Mouse (Mus musculus) hindbrain, embryonic 15.5 days (tissue): ENCODE measurements around the gene Lacc1. TPM values are rescaled to one million over a fixed set of nuclear protein-coding genes. Genes with fewer than 3 reads are reported as not detected.

Experiments
- ATAC-seq: fragments of 200-750 bp; cut with Nextera tagmentation; 2 replicates; pipeline ENCODE4 v1.8.0; 2017; ENCODE audit warnings: low read depth, moderate number of reproducible peaks, moderate TSS enrichment; ENCODE audit not compliant: low FRiP score
- H3K27ac ChIP-seq: fragments of 300-500 bp; sonication (generic); replicated peaks from 2 replicates; pipeline ENCODE4 v1.5.1; 2015; ENCODE audit warnings: mild to moderate bottlenecking, inconsistent platforms
- H3K27me3 ChIP-seq: fragments of 300-500 bp; sonication (generic); 2 replicates; pipeline ENCODE4 v1.6.1; 2015; ENCODE audit warnings: control low read depth, inconsistent platforms
- H3K36me3 ChIP-seq: fragments of 300-500 bp; sonication (generic); 2 replicates; pipeline ENCODE4 v1.6.1; 2015; ENCODE audit warnings: control low read depth, inconsistent platforms
- H3K4me1 ChIP-seq: fragments of 300-500 bp; sonication (generic); replicated peaks from 2 replicates; pipeline ENCODE4 v1.6.1; 2015; ENCODE audit warnings: control low read depth, inconsistent platforms
- H3K4me2 ChIP-seq: fragments of 300-500 bp; sonication (generic); 2 replicates; pipeline ENCODE4 v1.6.1; 2015; ENCODE audit warnings: moderate library complexity, mild to moderate bottlenecking, inconsistent platforms
- H3K4me3 ChIP-seq: fragments of 300-500 bp; sonication (generic); 2 replicates; pipeline ENCODE4 v1.5.1; 2015; ENCODE audit warnings: mild to moderate bottlenecking, inconsistent platforms
- H3K9ac ChIP-seq: fragments of 300-500 bp; sonication (generic); 2 replicates; pipeline ENCODE4 v1.6.1; 2015; ENCODE audit warnings: inconsistent platforms
- H3K9me3 ChIP-seq: fragments of 300-500 bp; sonication (generic); 2 replicates; pipeline ENCODE4 v1.6.1; 2016; ENCODE audit warnings: control low read depth, inconsistent platforms
- WGBS: fragments of 180-500 bp; shearing (Covaris S2); methylation state at CpG from one replicate; pipeline ENCODE4 v1.1.7; 2015; 5-methylcytosine and 5-hydroxymethylcytosine counted together
- polyA plus RNA-seq: library from polyadenylated mRNA; unstranded; fragments of >200 nt; fragmentation: Nextera tagmentation; extraction: Ambion mirVana; gene quantifications from 2 replicates; pipeline ENCODE4 v1.2.1, GENCODE M21; 2015

Lacc1 gene
- 2.6 and 3.0 TPM in 2 replicates for polyA plus RNA-seq

DNA sequence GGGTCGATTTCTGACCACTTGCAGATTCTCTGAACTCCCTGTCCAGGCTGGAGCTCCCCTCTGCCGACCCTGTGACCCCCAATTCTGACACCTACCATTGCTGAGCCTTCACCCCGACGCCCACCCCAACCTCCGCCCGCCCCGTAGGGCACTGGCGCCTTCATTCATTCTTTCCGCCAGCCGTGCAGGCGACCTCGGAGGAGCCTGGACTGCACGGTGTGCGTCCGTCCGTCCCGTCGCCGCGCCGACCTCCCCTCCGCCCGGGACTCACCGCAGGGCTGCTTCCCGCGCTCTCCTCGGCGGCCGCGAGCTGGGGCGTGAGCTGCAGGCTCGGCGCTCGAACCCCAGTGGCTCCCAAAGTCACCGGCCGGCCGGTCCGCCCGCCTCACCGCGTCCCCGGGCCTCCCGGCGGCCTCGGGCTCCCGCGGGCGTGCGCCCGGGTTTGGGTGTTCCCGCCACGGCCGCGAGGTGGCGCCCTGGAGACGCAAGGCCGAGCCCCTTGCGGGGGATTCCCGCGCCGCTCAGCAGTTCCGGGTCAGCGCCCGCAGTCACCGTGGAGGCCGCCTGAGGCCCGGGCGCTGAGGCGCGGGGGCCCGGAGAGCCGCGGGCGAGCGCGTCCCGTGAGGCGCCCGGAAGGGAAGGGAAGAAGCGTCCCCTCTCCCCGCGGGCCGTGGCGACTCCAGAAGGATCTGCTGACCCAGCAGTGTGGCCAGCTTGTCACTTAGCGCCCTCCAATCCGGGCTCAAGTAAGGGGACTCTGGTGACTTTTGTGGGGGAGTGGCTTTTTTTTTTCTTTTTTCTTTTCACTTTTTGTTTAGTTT is at the start of gene Lacc1, which contains the start of gene Ccdc122:
Gene Lacc1 (minus strand): TSS at position 679 of the 821 bp plus-strand sequence.
Gene Ccdc122 (plus strand): TSS at position 547 of the 821 bp plus-strand sequence.
- H3K27ac ChIP-seq: no peak within 1 kb of the TSS
- no peaks in the 10 kb centered on the region for H3K9me3 ChIP-seq
- H3K4me2 ChIP-seq: peak within 1 kb of the TSS; percentile 86
- ATAC-seq: peak; percentile 66; the same call in 1 of the 2 replicates
- H3K36me3 ChIP-seq: no peaks in the 10 kb centered on the region
- 0 out of 2 replicates have a peak, but pooled peaks cover 2% of the 10 kb centered on the region for H3K27me3 ChIP-seq
- 1% methylated on average over 81 of the region's 86 CpGs for WGBS
- H3K4me1 ChIP-seq: peaks cover 7% of the 10 kb centered on the region
- H3K4me3 ChIP-seq: peak within 1 kb of the TSS; percentile 51
- H3K9ac ChIP-seq: peak within 1 kb of the TSS; percentile 34

DNA sequence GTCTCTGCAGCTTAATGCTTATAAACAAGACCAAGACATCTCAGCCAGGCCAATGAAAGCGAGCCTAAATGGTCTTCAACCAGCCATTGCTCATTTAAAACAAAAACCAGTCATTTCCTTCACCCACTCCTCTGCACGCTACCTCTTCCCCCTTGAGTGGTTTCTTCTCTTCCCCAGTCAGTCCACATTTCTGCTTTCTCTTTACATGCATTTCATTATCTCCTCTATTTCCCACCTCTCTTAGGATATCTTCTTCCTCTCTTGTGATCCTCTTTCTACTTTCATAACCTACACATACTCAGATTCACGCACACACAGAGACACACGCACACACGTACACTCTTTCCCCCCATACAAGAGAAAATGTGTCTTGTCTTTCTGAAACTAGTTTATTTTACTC is 44.5 kb upstream of the Lacc1 start:
- no peak for ATAC-seq
- no peak overlapping the region for H3K4me3 ChIP-seq
- H3K36me3 ChIP-seq: no peaks in the 10 kb centered on the region
- WGBS: 88% methylated on average over 5 of the region's 5 CpGs
- no peaks in the 10 kb centered on the region for H3K4me1 ChIP-seq
- no peaks in the 10 kb centered on the region for H3K27me3 ChIP-seq
- no peak overlapping the region for H3K27ac ChIP-seq
- H3K9ac ChIP-seq: no peak overlapping the region
- no peaks in the 10 kb centered on the region for H3K9me3 ChIP-seq
- H3K4me2 ChIP-seq: no peak overlapping the region

DNA sequence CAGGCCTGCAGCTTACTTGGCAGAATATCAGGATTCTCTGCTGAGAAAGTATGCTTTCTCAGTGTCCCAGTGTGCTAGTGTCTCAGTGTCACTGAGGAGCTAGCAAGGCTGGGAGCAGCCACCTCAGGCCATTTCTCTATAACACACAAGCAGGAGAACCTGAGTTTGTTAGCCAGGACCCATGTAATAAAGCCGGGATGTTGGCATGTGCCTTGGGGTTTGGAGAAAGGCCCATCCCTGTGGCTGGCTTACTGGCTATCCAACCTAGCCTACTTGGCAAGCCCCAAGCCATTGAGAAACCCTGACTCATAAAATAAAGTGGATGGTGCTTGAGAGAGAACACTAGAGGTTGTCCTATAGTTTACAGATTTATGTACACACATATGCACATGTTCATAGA is 32.7 kb upstream of the Lacc1 start:
- Histone ChIP-seq H3K9me3 (no peaks in the 10 kb centered on the region), H3K4me2 (no peak overlapping the region), H3K27me3 (no peaks in the 10 kb centered on the region), H3K36me3 (no peaks in the 10 kb centered on the region), H3K27ac (no peak overlapping the region), H3K4me1 (no peaks in the 10 kb centered on the region), H3K4me3 (no peak overlapping the region), H3K9ac (no peak overlapping the region)
- 91% methylated on average over 1 of the region's 1 CpGs for WGBS
- no peak for ATAC-seq

DNA sequence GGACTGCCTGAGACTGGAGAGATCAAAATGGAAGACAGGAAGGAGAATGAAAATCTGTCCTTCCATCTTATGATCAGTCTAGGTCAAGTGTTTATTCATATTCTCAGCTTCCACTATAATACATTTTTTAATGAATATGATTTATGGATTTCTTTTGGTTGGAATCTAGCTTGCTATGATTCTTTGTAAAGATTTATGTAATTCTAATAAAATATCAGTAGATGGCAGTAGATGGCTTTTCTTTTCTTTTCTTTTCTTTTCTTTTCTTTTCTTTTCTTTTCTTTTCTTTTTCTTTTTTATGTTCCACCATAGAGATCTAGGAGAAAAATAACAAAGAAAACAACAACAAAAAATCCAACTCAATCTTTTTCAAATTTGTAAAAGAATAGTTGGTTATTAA is 16.6 kb upstream of the Lacc1 start:
- H3K9ac ChIP-seq: no peak overlapping the region
- no peak overlapping the region for H3K4me2 ChIP-seq
- no peaks in the 10 kb centered on the region for H3K4me1 ChIP-seq
- no peaks in the 10 kb centered on the region for H3K36me3 ChIP-seq
- no peaks in the 10 kb centered on the region for H3K27me3 ChIP-seq
- no peak overlapping the region for H3K27ac ChIP-seq
- no peak for ATAC-seq
- peaks cover 12% of the 10 kb centered on the region for H3K9me3 ChIP-seq
- no peak overlapping the region for H3K4me3 ChIP-seq

DNA sequence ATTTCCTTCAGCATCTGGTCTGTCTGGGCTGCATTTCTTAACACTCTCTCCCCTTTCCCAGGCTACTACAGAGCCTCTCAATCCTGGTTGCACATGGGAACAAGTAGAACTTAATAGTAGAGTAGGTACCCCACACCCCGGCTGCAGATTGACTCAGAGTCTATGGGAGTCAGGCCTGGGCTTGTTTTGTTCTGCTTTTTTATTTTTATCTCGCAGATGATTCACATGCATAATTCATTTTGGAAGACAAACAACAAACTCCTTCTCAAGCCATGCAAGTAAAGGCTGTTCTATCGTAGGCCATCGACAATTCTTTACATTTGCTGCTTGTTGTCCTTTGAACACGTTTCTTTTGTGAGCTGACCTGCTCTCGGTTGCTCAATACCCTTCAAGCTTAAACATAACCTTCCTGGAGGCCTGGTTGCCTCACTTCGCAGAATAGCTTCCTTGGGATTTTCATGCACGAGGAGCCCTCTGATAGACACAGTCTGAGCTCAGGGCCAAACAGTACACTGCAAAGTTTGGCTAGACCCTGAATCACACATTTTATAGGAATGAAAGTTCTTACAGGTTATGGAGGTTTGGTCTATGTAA is 1.2 kb upstream of the Lacc1 start:
- H3K4me1 ChIP-seq: peaks cover 7% of the 10 kb centered on the region
- no peaks in the 10 kb centered on the region for H3K9me3 ChIP-seq
- H3K27me3 ChIP-seq: 0 out of 2 replicates have a peak, but pooled peaks cover 2% of the 10 kb centered on the region
- 61% methylated on average over 8 of the region's 8 CpGs for WGBS
- no peaks in the 10 kb centered on the region for H3K36me3 ChIP-seq
- no peak for ATAC-seq
- H3K9ac ChIP-seq: no peak overlapping the region
- H3K4me3 ChIP-seq: no peak overlapping the region
- H3K4me2 ChIP-seq: no peak overlapping the region
- H3K27ac ChIP-seq: no peak overlapping the region

DNA sequence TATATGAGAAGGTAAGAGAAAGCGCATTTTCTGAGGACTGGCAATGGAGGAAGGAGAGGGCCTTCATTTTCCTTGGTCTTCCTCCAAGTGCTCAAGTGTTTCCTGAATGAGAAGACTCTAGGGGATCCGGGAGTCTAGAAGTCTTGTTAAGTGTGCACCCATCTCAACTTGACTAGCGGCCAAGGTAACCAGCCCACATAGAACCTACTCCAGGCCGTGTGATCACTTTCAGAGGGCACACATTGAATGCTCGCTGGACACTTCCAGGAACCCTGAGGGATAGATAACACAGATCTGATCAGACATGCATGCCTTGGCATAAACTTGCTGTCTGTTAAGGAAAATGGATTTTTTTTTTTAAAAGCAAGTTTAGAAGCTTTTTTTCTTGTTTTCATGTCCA is 626 bp upstream of the Lacc1 start:
- H3K9ac ChIP-seq: no peak overlapping the region
- H3K27me3 ChIP-seq: 0 out of 2 replicates have a peak, but pooled peaks cover 2% of the 10 kb centered on the region
- no peaks in the 10 kb centered on the region for H3K36me3 ChIP-seq
- H3K27ac ChIP-seq: no peak overlapping the region
- peak overlapping the region; percentile 86; the same call in 1 of the 2 replicates for H3K4me2 ChIP-seq
- H3K4me1 ChIP-seq: peaks cover 7% of the 10 kb centered on the region
- no peak overlapping the region for H3K4me3 ChIP-seq
- 84% methylated on average over 5 of the region's 5 CpGs for WGBS
- no peaks in the 10 kb centered on the region for H3K9me3 ChIP-seq
- no peak for ATAC-seq

DNA sequence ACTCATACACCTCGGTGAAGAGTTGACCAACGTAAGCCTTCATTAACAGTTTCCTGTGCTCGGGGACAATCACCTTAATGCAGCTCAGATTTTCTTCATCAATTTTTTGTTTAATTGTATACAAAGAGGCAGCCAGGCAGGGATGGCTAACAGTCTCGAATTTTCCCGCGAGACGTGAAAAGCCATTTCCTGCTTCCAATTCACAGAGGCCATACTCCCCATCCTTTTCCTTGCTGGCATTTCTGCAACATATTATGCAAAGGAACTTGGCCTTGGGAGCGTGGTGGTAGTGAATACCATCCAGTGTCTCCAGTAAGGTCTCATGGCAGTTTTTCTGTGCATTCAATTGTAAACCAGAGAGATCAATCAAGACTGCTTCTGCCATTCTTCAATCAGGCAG is 1.7 kb downstream of the Lacc1 start:
- Histone ChIP-seq H3K4me1 (peaks cover 7% of the 10 kb centered on the region), H3K9ac (no peak overlapping the region), H3K27ac (no peak overlapping the region), H3K36me3 (no peaks in the 10 kb centered on the region), H3K4me2 (no peak overlapping the region), H3K27me3 (0 out of 2 replicates have a peak, but pooled peaks cover 2% of the 10 kb centered on the region), H3K4me3 (no peak overlapping the region), H3K9me3 (no peaks in the 10 kb centered on the region)
- WGBS: 68% methylated on average over 8 of the region's 8 CpGs
- ATAC-seq: no peak

DNA sequence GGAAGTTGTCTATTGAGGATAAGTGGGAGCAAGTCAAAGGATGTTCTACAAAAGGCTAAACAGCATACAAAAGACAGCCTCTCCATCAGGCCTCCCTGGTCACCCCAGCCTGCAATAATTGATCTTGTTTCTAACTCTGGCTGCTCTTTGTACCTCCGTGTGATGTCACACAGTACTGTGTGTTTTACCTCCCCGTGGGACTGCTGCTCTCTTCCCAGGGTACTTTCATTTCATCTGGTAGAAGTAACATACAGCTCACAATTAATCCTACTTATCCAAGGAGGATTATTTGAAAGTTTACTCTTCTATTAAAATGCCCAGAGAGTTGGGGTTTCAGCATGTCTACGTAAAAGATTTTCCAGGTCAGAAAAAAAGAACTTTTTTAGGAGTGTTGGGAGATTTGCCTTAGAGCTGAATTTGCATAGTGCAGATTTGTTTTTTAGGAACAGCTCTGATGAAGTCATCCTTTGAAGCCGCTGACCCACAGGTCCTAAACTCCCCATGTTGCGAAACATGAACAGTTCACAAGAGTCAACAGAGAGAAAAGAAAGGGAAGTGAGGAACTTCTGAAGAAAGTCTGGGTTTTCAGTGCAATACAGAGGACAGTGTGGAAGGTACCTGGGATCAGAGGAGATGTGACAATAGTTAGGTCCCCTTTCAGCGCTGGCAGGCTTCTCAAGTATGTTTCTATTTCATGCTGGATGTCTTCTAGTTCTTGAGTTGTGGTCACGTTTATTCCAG is 2.4 kb downstream of the Lacc1 start:
- Histone ChIP-seq H3K9ac (no peak overlapping the region), H3K36me3 (no peaks in the 10 kb centered on the region), H3K4me1 (peaks cover 7% of the 10 kb centered on the region), H3K4me3 (no peak overlapping the region), H3K27me3 (0 out of 2 replicates have a peak, but pooled peaks cover 2% of the 10 kb centered on the region), H3K9me3 (no peaks in the 10 kb centered on the region), H3K4me2 (no peak overlapping the region), H3K27ac (no peak overlapping the region)
- ATAC-seq: no peak
- 63% methylated on average over 7 of the region's 7 CpGs for WGBS

DNA sequence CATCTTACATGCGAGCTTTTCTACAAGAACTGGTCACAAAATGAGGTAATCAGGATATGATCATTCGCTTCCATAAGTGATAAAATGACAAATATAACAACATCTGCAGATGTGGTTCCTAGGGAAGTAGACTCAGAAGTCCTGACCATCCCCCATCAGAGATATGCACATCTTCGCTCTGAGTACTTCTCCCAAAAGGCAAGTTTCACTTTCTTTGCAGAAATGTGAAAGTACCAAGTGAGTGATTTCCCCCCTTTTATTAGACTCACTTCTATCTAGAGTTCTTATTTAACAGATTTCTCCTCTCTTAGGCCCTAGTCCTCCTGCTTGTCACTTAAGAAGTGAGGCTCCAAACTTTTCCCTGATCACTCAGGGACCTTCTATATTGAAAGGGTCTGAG is 3.3 kb downstream of the Lacc1 start:
- no peak overlapping the region for H3K4me3 ChIP-seq
- no peak overlapping the region for H3K4me2 ChIP-seq
- 0 out of 2 replicates have a peak, but pooled peaks cover 2% of the 10 kb centered on the region for H3K27me3 ChIP-seq
- H3K4me1 ChIP-seq: peaks cover 7% of the 10 kb centered on the region
- WGBS: 95% methylated on average over 3 of the region's 3 CpGs
- H3K9me3 ChIP-seq: no peaks in the 10 kb centered on the region
- no peaks in the 10 kb centered on the region for H3K36me3 ChIP-seq
- no peak for ATAC-seq
- H3K9ac ChIP-seq: no peak overlapping the region
- no peak overlapping the region for H3K27ac ChIP-seq

DNA sequence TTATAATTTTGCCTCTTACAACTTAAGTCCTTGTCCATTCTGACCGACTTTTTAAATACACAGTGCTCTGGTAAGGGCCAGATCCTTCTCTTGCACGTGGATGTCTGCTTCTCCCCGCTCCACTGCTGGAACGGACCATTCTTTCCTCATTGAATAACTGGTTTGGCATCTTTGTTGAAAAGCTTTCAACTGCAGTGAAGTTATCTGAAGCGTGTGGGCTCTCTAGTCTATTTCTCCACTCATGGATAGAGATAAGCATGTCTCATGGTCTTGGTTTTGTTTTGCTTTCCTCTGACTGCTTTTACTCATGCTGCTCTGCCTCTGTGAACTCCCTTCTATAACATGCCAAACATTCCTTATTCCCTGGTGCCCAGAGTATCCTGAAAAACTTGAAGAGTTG is 4.3 kb downstream of the Lacc1 start:
- no peak overlapping the region for H3K4me2 ChIP-seq
- H3K9ac ChIP-seq: no peak overlapping the region
- no peak overlapping the region for H3K27ac ChIP-seq
- H3K4me1 ChIP-seq: peaks cover 7% of the 10 kb centered on the region
- no peaks in the 10 kb centered on the region for H3K36me3 ChIP-seq
- no peak for ATAC-seq
- no peak overlapping the region for H3K4me3 ChIP-seq
- WGBS: 62% methylated on average over 5 of the region's 5 CpGs
- H3K27me3 ChIP-seq: 0 out of 2 replicates have a peak, but pooled peaks cover 2% of the 10 kb centered on the region
- H3K9me3 ChIP-seq: no peaks in the 10 kb centered on the region

DNA sequence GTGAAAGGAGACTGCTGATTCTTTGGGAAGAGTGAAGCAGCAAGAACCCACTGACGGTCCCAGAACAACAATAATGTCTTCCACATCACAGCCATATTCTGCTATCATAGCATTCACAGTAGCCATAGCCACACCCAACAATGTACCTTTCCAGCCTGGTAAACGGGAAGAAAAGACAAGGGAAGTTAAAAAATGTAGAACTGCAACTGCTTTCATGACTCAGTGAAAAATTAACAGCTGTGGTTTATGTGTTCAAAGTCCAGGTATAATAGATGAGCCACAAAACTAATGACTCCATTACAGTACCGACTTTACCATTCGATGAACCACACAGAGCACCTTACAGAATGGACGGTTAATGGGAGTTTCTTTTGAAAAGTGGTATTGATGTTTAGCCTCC is 5.9 kb downstream of the Lacc1 start:
- H3K36me3 ChIP-seq: no peaks in the 10 kb centered on the region
- WGBS: 92% methylated on average over 5 of the region's 5 CpGs

More for the DNA sequence above, 5.9 kb downstream of the Lacc1 start:
- H3K27ac ChIP-seq: no peak overlapping the region
- no peaks in the 10 kb centered on the region for H3K4me1 ChIP-seq
- no peak overlapping the region for H3K4me3 ChIP-seq
- no peak for ATAC-seq
- no peaks in the 10 kb centered on the region for H3K9me3 ChIP-seq
- H3K9ac ChIP-seq: no peak overlapping the region
- no peak overlapping the region for H3K4me2 ChIP-seq
- H3K27me3 ChIP-seq: 0 out of 2 replicates have a peak, but pooled peaks cover 2% of the 10 kb centered on the region
